Mouse (Mus musculus): Measurements from ENCODE around the gene Nfkbil1. TPM values are rescaled to one million over a fixed set of nuclear protein-coding genes. Genes with fewer than 3 reads are reported as not detected.

Gene Nfkbil1
- polyA plus RNA-seq, 1 experiment from 2014 or later = 4.1 TPM

GRCm38 (mm10) chr17:35201128-35201527 is 34.5 kb downstream of the Nfkbil1 start:
- Histone ChIP-seq H3K4me2 (ENCODE audit: low read depth, low read length) (peak overlapping the region; percentile 62), H3K27me3 (ENCODE audit: insufficient read depth, low read length) (peaks cover 29% of the 10 kb centered on the region; the same call in 1 of the 2 replicates), H3K9me3 (ENCODE audit: low read length) (no peaks in the 10 kb centered on the region), H3K4me3 (ENCODE audit: low read depth, low read length) (peak overlapping the region; percentile 48), H3K9ac (replicated peaks) (peak overlapping the region; percentile 40), H3K27ac (ENCODE audit: low read depth) (peak overlapping the region; percentile 75), H3K36me3 (replicated peaks; ENCODE audit: insufficient read depth, low read length) (no peaks in the 10 kb centered on the region; the same call in 1 of the 2 replicates), H3K4me1 (ENCODE audit: insufficient read depth) (peaks cover 8% of the 10 kb centered on the region)
- TF ChIP-seq EP300 (IDR thresholded peaks at IDR 0.05; ENCODE audit: low read depth) = no peak
- TF ChIP-seq CTCF (IDR thresholded peaks at IDR 0.05; ENCODE audit: low read depth) = no peak
- ATAC-seq (no peak), DNase-seq (no peak)
- WGBS (ENCODE audit: insufficient replicate concordance) = 20% methylated on average over 11 of the region's 11 CpGs

- peak; percentile 66 for ATAC-seq
- TF ChIP-seq CTCF (IDR thresholded peaks at IDR 0.05; ENCODE audit: low read depth) = no peak
- no peak for TF ChIP-seq EP300 (IDR thresholded peaks at IDR 0.05; ENCODE audit: low read depth)
- H3K36me3 ChIP-seq (replicated peaks; ENCODE audit: insufficient read depth, low read length) = no peaks in the 10 kb centered on the region; the same call in 1 of the 2 replicates
- peak overlapping the region; percentile 75 for H3K27ac ChIP-seq (ENCODE audit: low read depth)
- peak overlapping the region; percentile 48 for H3K4me3 ChIP-seq (ENCODE audit: low read depth, low read length)
- H3K9me3 ChIP-seq (ENCODE audit: low read length) = no peaks in the 10 kb centered on the region
- peak overlapping the region; percentile 30; the same call in 1 of the 2 replicates for H3K9ac ChIP-seq (replicated peaks)
- H3K27me3 ChIP-seq (ENCODE audit: insufficient read depth, low read length) = peaks cover 31% of the 10 kb centered on the region; the same call in 1 of the 2 replicates
- peak; percentile 69 for DNase-seq
- peaks cover 8% of the 10 kb centered on the region for H3K4me1 ChIP-seq (ENCODE audit: insufficient read depth)
- H3K4me2 ChIP-seq (ENCODE audit: low read depth, low read length) = peak overlapping the region; percentile 62
- WGBS (ENCODE audit: insufficient replicate concordance) = 31% methylated on average over 11 of the region's 11 CpGs
These were observed 35.2 kb downstream of the Nfkbil1 start for GRCm38 (mm10) chr17:35200398-35200797.

- peaks cover 16% of the 10 kb centered on the region for H3K4me1 ChIP-seq (ENCODE audit: insufficient read depth)
- ATAC-seq = no peak
These were observed 36.6 kb downstream of the Nfkbil1 start for GRCm38 (mm10) chr17:35198946-35199345.

GRCm38 (mm10) chr17:35198029-35198428 is 37.6 kb downstream of the Nfkbil1 start:
- ATAC-seq (no peak), DNase-seq (no peak)
- Histone ChIP-seq H3K4me2 (ENCODE audit: low read depth, low read length) (no peak overlapping the region), H3K27ac (ENCODE audit: low read depth) (no peak overlapping the region), H3K9ac (replicated peaks) (no peak overlapping the region), H3K36me3 (replicated peaks; ENCODE audit: insufficient read depth, low read length) (no peaks in the 10 kb centered on the region; the same call in 1 of the 2 replicates), H3K4me1 (ENCODE audit: insufficient read depth) (peaks cover 16% of the 10 kb centered on the region), H3K27me3 (ENCODE audit: insufficient read depth, low read length) (peaks cover 26% of the 10 kb centered on the region), H3K4me3 (ENCODE audit: low read depth, low read length) (no peak overlapping the region), H3K9me3 (ENCODE audit: low read length) (no peaks in the 10 kb centered on the region)
- WGBS (ENCODE audit: insufficient replicate concordance) = 69% methylated on average over 7 of the region's 7 CpGs
- TF ChIP-seq CTCF (IDR thresholded peaks at IDR 0.05; ENCODE audit: low read depth) (no peak), EP300 (IDR thresholded peaks at IDR 0.05; ENCODE audit: low read depth) (no peak)

More at GRCm38 (mm10) chr17:35198946-35199345, 36.6 kb downstream of the Nfkbil1 start:
- H3K4me2 ChIP-seq (ENCODE audit: low read depth, low read length) = no peak overlapping the region
- H3K27me3 ChIP-seq (ENCODE audit: insufficient read depth, low read length) = peaks cover 34% of the 10 kb centered on the region
- H3K9me3 ChIP-seq (ENCODE audit: low read length) = no peaks in the 10 kb centered on the region
- H3K4me3 ChIP-seq (ENCODE audit: low read depth, low read length) = no peak overlapping the region
- no peak overlapping the region for H3K27ac ChIP-seq (ENCODE audit: low read depth)
- no peaks in the 10 kb centered on the region; the same call in 1 of the 2 replicates for H3K36me3 ChIP-seq (replicated peaks; ENCODE audit: insufficient read depth, low read length)
- no peak for TF ChIP-seq CTCF (IDR thresholded peaks at IDR 0.05; ENCODE audit: low read depth)
- no peak for DNase-seq
- H3K9ac ChIP-seq (replicated peaks) = no peak overlapping the region
- 60% methylated on average over 8 of the region's 8 CpGs for WGBS (ENCODE audit: insufficient replicate concordance)

GRCm38 (mm10) chr17:35197126-35197525 is 38.5 kb downstream of the Nfkbil1 start:
- H3K27ac ChIP-seq (ENCODE audit: low read depth) = no peak overlapping the region
- no peak overlapping the region for H3K4me3 ChIP-seq (ENCODE audit: low read depth, low read length)
- H3K4me2 ChIP-seq (ENCODE audit: low read depth, low read length) = no peak overlapping the region
- no peak overlapping the region for H3K9ac ChIP-seq (replicated peaks)
- H3K9me3 ChIP-seq (ENCODE audit: low read length) = no peaks in the 10 kb centered on the region
- DNase-seq (no peak), ATAC-seq (no peak)
- peaks cover 23% of the 10 kb centered on the region for H3K27me3 ChIP-seq (ENCODE audit: insufficient read depth, low read length)
- H3K36me3 ChIP-seq (replicated peaks; ENCODE audit: insufficient read depth, low read length) = no peaks in the 10 kb centered on the region; the same call in 1 of the 2 replicates
- H3K4me1 ChIP-seq (ENCODE audit: insufficient read depth) = peaks cover 14% of the 10 kb centered on the region
- WGBS (ENCODE audit: insufficient replicate concordance) = 24% methylated on average over 4 of the region's 6 CpGs
- TF ChIP-seq EP300 (IDR thresholded peaks at IDR 0.05; ENCODE audit: low read depth) (no peak), CTCF (IDR thresholded peaks at IDR 0.05; ENCODE audit: low read depth) (no peak)

DNA sequence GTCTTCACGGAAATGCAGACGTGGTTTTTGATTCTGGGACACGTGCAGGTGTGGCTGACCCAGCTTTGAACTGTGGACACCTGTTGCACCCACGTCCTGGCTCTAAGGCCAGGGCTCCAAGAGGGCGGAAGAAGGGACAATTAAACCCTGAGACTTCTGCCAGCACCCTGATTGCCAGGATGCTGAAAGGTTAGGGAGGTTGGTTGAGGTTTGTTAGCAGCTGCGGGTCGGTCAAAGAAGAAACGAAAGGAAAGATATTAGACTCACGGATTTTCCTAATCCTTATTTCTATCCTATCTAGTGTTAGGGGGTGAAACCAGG is 39.3 kb downstream of the Nfkbil1 start:
- H3K4me3 ChIP-seq (ENCODE audit: low read depth, low read length) = peak overlapping the region; percentile 44
- peaks cover 20% of the 10 kb centered on the region for H3K27me3 ChIP-seq (ENCODE audit: insufficient read depth, low read length)
- H3K9ac ChIP-seq (replicated peaks) = no peak overlapping the region
- peak overlapping the region; percentile 80 for H3K4me2 ChIP-seq (ENCODE audit: low read depth, low read length)
- ATAC-seq (no peak), DNase-seq (no peak)
- H3K4me1 ChIP-seq (ENCODE audit: insufficient read depth) = peaks cover 16% of the 10 kb centered on the region
- H3K9me3 ChIP-seq (ENCODE audit: low read length) = no peaks in the 10 kb centered on the region
- WGBS (ENCODE audit: insufficient replicate concordance) = 38% methylated on average over 9 of the region's 9 CpGs
- H3K27ac ChIP-seq (ENCODE audit: low read depth) = no peak overlapping the region
- TF ChIP-seq CTCF (IDR thresholded peaks at IDR 0.05; ENCODE audit: low read depth) = no peak
- TF ChIP-seq EP300 (IDR thresholded peaks at IDR 0.05; ENCODE audit: low read depth) = no peak
- H3K36me3 ChIP-seq (replicated peaks; ENCODE audit: insufficient read depth, low read length) = no peaks in the 10 kb centered on the region; the same call in 1 of the 2 replicates

All from liver, postnatal 0 days (tissue).